Mouse (Mus musculus): ENCODE data around the gene Gm49721.
"Not testable (repeated sequence)": the region's sequence is repeated elsewhere in the genome, so short reads cannot be mapped to it uniquely, and the experiment has no call there.

The Gm49721 gene

DNA sequence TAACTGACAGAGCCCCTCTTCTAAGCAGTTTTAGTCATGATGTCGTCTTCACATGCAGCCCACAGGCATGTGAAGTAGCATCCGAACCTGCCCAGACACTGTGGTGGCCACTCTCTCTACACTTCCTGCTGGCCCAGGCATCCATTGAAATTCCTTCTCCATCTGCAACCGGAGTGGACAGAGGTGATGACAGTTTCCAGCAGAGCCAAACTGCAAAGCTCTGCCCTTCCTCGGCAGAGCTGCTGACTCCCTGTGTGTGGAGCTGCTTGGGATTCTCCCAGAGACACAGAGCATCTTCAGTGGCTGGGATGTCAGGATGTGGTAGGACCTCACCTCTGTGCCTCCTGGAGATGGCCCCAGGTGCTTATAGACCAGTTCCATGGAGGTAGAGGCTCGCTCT lies 105.8 kb downstream of the Gm49721 start:
- DNase-seq, result not testable (repeated sequence)

DNA sequence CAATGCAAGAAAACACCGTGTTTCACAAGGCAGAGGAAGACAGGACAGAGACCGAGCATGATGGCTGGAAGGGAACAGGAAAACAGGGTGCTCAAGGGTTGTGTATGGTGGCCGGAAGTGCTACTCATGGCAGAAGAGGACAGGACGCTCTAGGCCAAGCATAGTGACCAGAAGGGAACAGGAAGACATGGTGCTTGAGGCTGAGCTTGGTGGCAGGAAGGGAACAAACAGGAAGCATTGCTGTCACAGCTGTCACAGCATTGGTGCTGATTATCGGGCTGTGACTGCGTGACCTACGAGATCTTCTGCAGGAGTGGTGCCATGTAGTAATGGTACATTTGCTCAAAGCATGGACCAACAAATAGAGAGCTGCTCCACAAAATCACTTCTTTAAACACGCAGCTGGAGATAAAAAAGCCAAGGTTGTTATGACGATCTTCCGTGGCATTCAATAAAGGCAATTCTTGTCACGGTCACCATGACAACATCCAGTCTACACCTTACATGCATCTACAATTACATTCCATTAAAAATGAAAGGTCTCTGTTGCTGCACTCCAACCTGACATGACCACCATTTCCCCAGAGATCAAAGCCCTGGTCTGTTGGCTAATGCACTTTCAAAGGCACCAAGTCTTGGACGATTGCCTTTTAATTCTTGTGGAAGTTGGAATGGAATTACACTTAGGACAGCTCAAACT lies 106.9 kb downstream of the Gm49721 start:
- not testable (repeated sequence) for DNase-seq

- DNase-seq, result not testable (repeated sequence)
These were observed 108.1 kb downstream of the Gm49721 start for GRCm38 (mm10) chr17:7086836-7087235.
